In genomic region chr12:76822002-76822650, GRCm38 (mm10) we compare ENCODE assay signal across 8 mouse cellular contexts. TPM values are rescaled to one million over a fixed set of nuclear protein-coding genes. Genes with fewer than 3 reads are reported as not detected.
DNase-seq lines count a peak whose midpoint lies in the region; ATAC-seq and TF ChIP-seq lines count a peak whose summit lies in the region.

No protein-coding gene starts in this region.

- no peak for DNase-seq in lung, postnatal 36 days
- peak; percentile 48 for DNase-seq in adrenal gland, postnatal 25 days
- DNase-seq in embryonic facial prominence, embryonic 14.5 days (ENCODE audit: low spot score): peak; percentile 43
- DNase-seq in hindbrain, embryonic 11.5 days (ENCODE audit: low spot score): peak; percentile 65
- DNase-seq in midbrain, postnatal 0 days (ENCODE audit: low spot score): peak; percentile 44

- peak overlapping the region; percentile 85 for H3K9ac ChIP-seq in lung, embryonic 15.5 days
- H3K9ac ChIP-seq in embryonic facial prominence, embryonic 14.5 days (ENCODE audit: low read depth, low read length): peak overlapping the region; percentile 83
- peak overlapping the region; percentile 83 for H3K9ac ChIP-seq in hindbrain, embryonic 11.5 days (ENCODE audit: low read depth, low read length)
- H3K9ac ChIP-seq in limb, embryonic 12.5 days (replicated peaks): peak overlapping the region; percentile 90
- H3K9ac ChIP-seq in midbrain, postnatal 0 days (replicated peaks; ENCODE audit: low read length, poor library complexity, severe bottlenecking): peak overlapping the region; percentile 96

- WGBS in lung, embryonic 15.5 days: under 1% methylated on average over 43 of the region's 66 CpGs
- 0% methylated on average over 16 of the region's 66 CpGs for WGBS in embryonic facial prominence, embryonic 14.5 days
- WGBS in hindbrain, embryonic 11.5 days: 0% methylated on average over 56 of the region's 66 CpGs
- WGBS in limb, embryonic 12.5 days: under 1% methylated on average over 66 of the region's 66 CpGs
- WGBS in midbrain, postnatal 0 days: 1% methylated on average over 50 of the region's 66 CpGs

- H3K4me2 ChIP-seq in lung, embryonic 15.5 days: peak overlapping the region; percentile 90
- peak overlapping the region; percentile 85 for H3K4me2 ChIP-seq in embryonic facial prominence, embryonic 14.5 days (ENCODE audit: low read depth, low read length)
- H3K4me2 ChIP-seq in hindbrain, embryonic 11.5 days (replicated peaks; ENCODE audit: low read depth, low read length): peak overlapping the region; percentile 94
- H3K4me2 ChIP-seq in limb, embryonic 12.5 days: peak overlapping the region; percentile 93
- H3K4me2 ChIP-seq in midbrain, postnatal 0 days (ENCODE audit: low read depth, low read length, poor library complexity, severe bottlenecking): peak overlapping the region; percentile 71

- H3K27me3 ChIP-seq in lung, embryonic 15.5 days: peaks cover 9% of the 10 kb centered on the region; the same call in 1 of the 2 replicates
- peaks cover 12% of the 10 kb centered on the region for H3K27me3 ChIP-seq in embryonic facial prominence, embryonic 14.5 days (replicated peaks; ENCODE audit: control insufficient read depth, insufficient read depth, low read length)
- H3K27me3 ChIP-seq in hindbrain, embryonic 11.5 days (ENCODE audit: control insufficient read depth, insufficient read depth, low read length): peaks cover 4% of the 10 kb centered on the region
- peaks cover 50% of the 10 kb centered on the region for H3K27me3 ChIP-seq in limb, embryonic 12.5 days
- H3K27me3 ChIP-seq in midbrain, postnatal 0 days (ENCODE audit: insufficient read depth, low read length): no peaks in the 10 kb centered on the region

- peak overlapping the region; percentile 65 for H3K27ac ChIP-seq in lung, embryonic 15.5 days
- H3K27ac ChIP-seq in embryonic facial prominence, embryonic 14.5 days (replicated peaks; ENCODE audit: low read depth, low read length): no peak overlapping the region
- H3K27ac ChIP-seq in hindbrain, embryonic 11.5 days (ENCODE audit: low read depth, low read length): peak overlapping the region; percentile 60
- no peak overlapping the region for H3K27ac ChIP-seq in limb, embryonic 12.5 days
- peak overlapping the region; percentile 85 for H3K27ac ChIP-seq in midbrain, postnatal 0 days (ENCODE audit: low read depth, low read length)

- TF ChIP-seq CTCF in midbrain, postnatal 0 days (IDR thresholded peaks at IDR 0.05): peak; percentile 42

- no peaks in the 10 kb centered on the region for H3K9me3 ChIP-seq in lung, embryonic 15.5 days
- no peaks in the 10 kb centered on the region for H3K9me3 ChIP-seq in embryonic facial prominence, embryonic 14.5 days (ENCODE audit: control insufficient read depth, low read length)
- H3K9me3 ChIP-seq in hindbrain, embryonic 11.5 days (ENCODE audit: control insufficient read depth, low read length): no peaks in the 10 kb centered on the region
- no peaks in the 10 kb centered on the region for H3K9me3 ChIP-seq in limb, embryonic 12.5 days
- H3K9me3 ChIP-seq in midbrain, postnatal 0 days (ENCODE audit: low read length): no peaks in the 10 kb centered on the region

- H3K4me3 ChIP-seq in lung, embryonic 15.5 days: peak overlapping the region; percentile 76
- peak overlapping the region; percentile 79 for H3K4me3 ChIP-seq in embryonic facial prominence, embryonic 14.5 days (ENCODE audit: low read depth, low read length)
- peak overlapping the region; percentile 64 for H3K4me3 ChIP-seq in hindbrain, embryonic 11.5 days (ENCODE audit: low read depth, low read length)
- H3K4me3 ChIP-seq in limb, embryonic 12.5 days (replicated peaks): peak overlapping the region; percentile 71
- H3K4me3 ChIP-seq in midbrain, postnatal 0 days (ENCODE audit: low read depth, low read length): peak overlapping the region; percentile 75

- no peaks in the 10 kb centered on the region for H3K36me3 ChIP-seq in lung, embryonic 15.5 days
- no peaks in the 10 kb centered on the region for H3K36me3 ChIP-seq in embryonic facial prominence, embryonic 14.5 days (ENCODE audit: control insufficient read depth, insufficient read depth, low read length)
- H3K36me3 ChIP-seq in hindbrain, embryonic 11.5 days (ENCODE audit: control insufficient read depth, insufficient read depth, low read length): no peaks in the 10 kb centered on the region
- H3K36me3 ChIP-seq in limb, embryonic 12.5 days: no peaks in the 10 kb centered on the region
- H3K36me3 ChIP-seq in midbrain, postnatal 0 days (ENCODE audit: insufficient read depth, low read length): no peaks in the 10 kb centered on the region

- peak; percentile 46; the same call in 1 of the 2 replicates for ATAC-seq in lung, embryonic 15.5 days (ENCODE audit: borderline replicate concordance, extremely low read depth, low FRiP score, low TSS enrichment)
- peak; percentile 47 for ATAC-seq in embryonic facial prominence, embryonic 14.5 days (ENCODE audit: low read depth)
- ATAC-seq in hindbrain, embryonic 11.5 days (ENCODE audit: low FRiP score): peak; percentile 80
- ATAC-seq in limb, embryonic 12.5 days (ENCODE audit: insufficient number of reproducible peaks, insufficient read depth, low FRiP score, low TSS enrichment, low read depth): peak; percentile 43
- peak; percentile 71 for ATAC-seq in midbrain, postnatal 0 days (ENCODE audit: low FRiP score)
- no peak for ATAC-seq in erythroid progenitor cell, adult 5-6 weeks (replicated peaks; ENCODE audit: low FRiP score, poor library complexity, severe bottlenecking)

- peaks cover 57% of the 10 kb centered on the region for H3K4me1 ChIP-seq in lung, embryonic 15.5 days
- H3K4me1 ChIP-seq in embryonic facial prominence, embryonic 14.5 days (ENCODE audit: control insufficient read depth, insufficient read depth, low read length): peaks cover 32% of the 10 kb centered on the region
- H3K4me1 ChIP-seq in hindbrain, embryonic 11.5 days (replicated peaks; ENCODE audit: control insufficient read depth, insufficient read depth, low read length): 0 out of 2 replicates have a peak, but pooled peaks cover 5% of the 10 kb centered on the region
- peaks cover 24% of the 10 kb centered on the region for H3K4me1 ChIP-seq in limb, embryonic 12.5 days (replicated peaks)
- peaks cover 14% of the 10 kb centered on the region for H3K4me1 ChIP-seq in midbrain, postnatal 0 days (ENCODE audit: insufficient read depth, low read length)

RNA-seq across cellular contexts. Expression of gene Rab15, which starts 0.6 kb away (rescaled TPM):
- polyA plus RNA-seq in lung, embryonic 15.5 days (2015; fragmentation: Nextera tagmentation; extraction: Ambion mirVana): 38.9 and 39.8 TPM in 2 replicates
- 1.6 and 3.3 TPM in 2 replicates for total RNA-seq in adrenal gland, postnatal 25 days (2021)
- 26.5 and 27.7 TPM in 2 replicates for polyA plus RNA-seq in embryonic facial prominence, embryonic 14.5 days (2014; fragmentation: Nextera tagmentation; extraction: Ambion mirVana)
- polyA plus RNA-seq in hindbrain, embryonic 11.5 days (2014; fragmentation: Nextera tagmentation; extraction: Ambion mirVana): 11.3 and 14.6 TPM in 2 replicates
- polyA plus RNA-seq in limb, embryonic 12.5 days (2016; fragmentation: Nextera tagmentation; extraction: Ambion mirVana): 17.6 and 18.6 TPM in 2 replicates
- total RNA-seq in midbrain, postnatal 0 days (2014; rRNA removed): 91.1 and 122 TPM in 2 replicates
- 57.2 and 58.9 TPM in 2 replicates for polyA plus RNA-seq in midbrain, postnatal 0 days (2015; fragmentation: Nextera tagmentation; extraction: Ambion mirVana)
- total RNA-seq in erythroid progenitor cell, adult 5-6 weeks (2015; ENCODE audit: low replicate concordance): 0.36 TPM in 1 of 2 replicates, not detected in the other
- total RNA-seq in erythroid progenitor cell, adult 5-6 weeks (2017; ENCODE audit: low replicate concordance): not detected in 2 replicates

RNA-seq across cellular contexts. Expression of gene Gpx2, which starts 26.8 kb away (rescaled TPM):
- polyA plus RNA-seq in lung, embryonic 15.5 days (2015; fragmentation: Nextera tagmentation; extraction: Ambion mirVana): 17.0 and 20.3 TPM in 2 replicates
- not detected in 2 replicates for total RNA-seq in adrenal gland, postnatal 25 days (2021)
- polyA plus RNA-seq in embryonic facial prominence, embryonic 14.5 days (2014; fragmentation: Nextera tagmentation; extraction: Ambion mirVana): 4.2 and 6.8 TPM in 2 replicates
- polyA plus RNA-seq in hindbrain, embryonic 11.5 days (2014; fragmentation: Nextera tagmentation; extraction: Ambion mirVana): not detected in 2 replicates
- polyA plus RNA-seq in limb, embryonic 12.5 days (2016; fragmentation: Nextera tagmentation; extraction: Ambion mirVana): 0.65 and 1.2 TPM in 2 replicates
- 0.33 TPM in 1 of 2 replicates, not detected in the other for total RNA-seq in midbrain, postnatal 0 days (2014; rRNA removed)
- polyA plus RNA-seq in midbrain, postnatal 0 days (2015; fragmentation: Nextera tagmentation; extraction: Ambion mirVana): 0.21 TPM in 1 of 2 replicates, not detected in the other
- 1.3 TPM in 1 of 2 replicates, not detected in the other for total RNA-seq in erythroid progenitor cell, adult 5-6 weeks (2015; ENCODE audit: low replicate concordance)
- total RNA-seq in erythroid progenitor cell, adult 5-6 weeks (2017; ENCODE audit: low replicate concordance): not detected in 2 replicates

RNA-seq across cellular contexts. Expression of gene Fntb, which starts 56.7 kb away (rescaled TPM):
- 37.0 and 37.8 TPM in 2 replicates for polyA plus RNA-seq in lung, embryonic 15.5 days (2015; fragmentation: Nextera tagmentation; extraction: Ambion mirVana)
- 11.1 and 15.0 TPM in 2 replicates for total RNA-seq in adrenal gland, postnatal 25 days (2021)
- 41.4 and 44.6 TPM in 2 replicates for polyA plus RNA-seq in embryonic facial prominence, embryonic 14.5 days (2014; fragmentation: Nextera tagmentation; extraction: Ambion mirVana)
- polyA plus RNA-seq in hindbrain, embryonic 11.5 days (2014; fragmentation: Nextera tagmentation; extraction: Ambion mirVana): 42.5 and 43.5 TPM in 2 replicates
- 41.7 and 45.4 TPM in 2 replicates for polyA plus RNA-seq in limb, embryonic 12.5 days (2016; fragmentation: Nextera tagmentation; extraction: Ambion mirVana)
- 33.3 and 34.3 TPM in 2 replicates for total RNA-seq in midbrain, postnatal 0 days (2014; rRNA removed)
- polyA plus RNA-seq in midbrain, postnatal 0 days (2015; fragmentation: Nextera tagmentation; extraction: Ambion mirVana): 36.6 and 37.8 TPM in 2 replicates
- 51.9 and 77.1 TPM in 2 replicates for total RNA-seq in erythroid progenitor cell, adult 5-6 weeks (2015; ENCODE audit: low replicate concordance)
- total RNA-seq in erythroid progenitor cell, adult 5-6 weeks (2017; ENCODE audit: low replicate concordance): 21.3 and 47.2 TPM in 2 replicates

RNA-seq across cellular contexts. Expression of gene Churc1, which starts 56.8 kb away (rescaled TPM):
- polyA plus RNA-seq in lung, embryonic 15.5 days (2015; fragmentation: Nextera tagmentation; extraction: Ambion mirVana): 139 and 144 TPM in 2 replicates
- 62.5 and 83.0 TPM in 2 replicates for total RNA-seq in adrenal gland, postnatal 25 days (2021)
- polyA plus RNA-seq in embryonic facial prominence, embryonic 14.5 days (2014; fragmentation: Nextera tagmentation; extraction: Ambion mirVana): 88.8 and 99.4 TPM in 2 replicates
- 99.5 and 106 TPM in 2 replicates for polyA plus RNA-seq in hindbrain, embryonic 11.5 days (2014; fragmentation: Nextera tagmentation; extraction: Ambion mirVana)
- 85.5 and 87.2 TPM in 2 replicates for polyA plus RNA-seq in limb, embryonic 12.5 days (2016; fragmentation: Nextera tagmentation; extraction: Ambion mirVana)
- total RNA-seq in midbrain, postnatal 0 days (2014; rRNA removed): 60.3 and 66.9 TPM in 2 replicates
- polyA plus RNA-seq in midbrain, postnatal 0 days (2015; fragmentation: Nextera tagmentation; extraction: Ambion mirVana): 120 and 124 TPM in 2 replicates
- 28.5 and 66.0 TPM in 2 replicates for total RNA-seq in erythroid progenitor cell, adult 5-6 weeks (2015; ENCODE audit: low replicate concordance)
- total RNA-seq in erythroid progenitor cell, adult 5-6 weeks (2017; ENCODE audit: low replicate concordance): 24.4 and 42.7 TPM in 2 replicates

Comparison
In these comparisons a context has a peak if more than half of its experiments do, and no peak if none do; other contexts are left out.
1. H3K27ac ChIP-seq: peak in lung, embryonic 15.5 days (single experiment), hindbrain, embryonic 11.5 days (single experiment) and midbrain, postnatal 0 days (single experiment); none in embryonic facial prominence, embryonic 14.5 days (single experiment) and limb, embryonic 12.5 days (single experiment).
2. Peak in every context shown above with its lines, with median percentiles within 50 percentile points of each other: H3K4me2 ChIP-seq, H3K4me3 ChIP-seq and H3K9ac ChIP-seq.